Mouse (Mus musculus) adrenal gland, adult 18-20 months (tissue): ENCODE measurements at regions not wholly inside any gene's neighbourhood (a gene's known extent, or its start where the extent isn't known, plus 50 kb on each side); places are given as distances from the start of the nearest gene placed in this dataset.

Source experiments
- DNase-seq, 2 experiments: peaks; one replicate each; pipeline ENCODE4 v3.0.0; 2021 to 2022; ENCODE audit warnings: low spot score in 2 of 2

GRCm38 (mm10) chr1:186312008-186312407 is 194.9 kb upstream of the Lyplal1 start:
- DNase-seq, result no peak

- no peak for DNase-seq
These were observed 190.5 kb upstream of the Lyplal1 start for GRCm38 (mm10) chr1:186307627-186308026.

GRCm38 (mm10) chr1:186297464-186297863 is 180.4 kb upstream of the Lyplal1 start:
- no peak for DNase-seq

- no peak for DNase-seq
These were observed 178.1 kb upstream of the Lyplal1 start for GRCm38 (mm10) chr1:186295201-186295600.

- DNase-seq, result no peak
These were observed 177.5 kb upstream of the Lyplal1 start for GRCm38 (mm10) chr1:186294635-186295034.

DNA sequence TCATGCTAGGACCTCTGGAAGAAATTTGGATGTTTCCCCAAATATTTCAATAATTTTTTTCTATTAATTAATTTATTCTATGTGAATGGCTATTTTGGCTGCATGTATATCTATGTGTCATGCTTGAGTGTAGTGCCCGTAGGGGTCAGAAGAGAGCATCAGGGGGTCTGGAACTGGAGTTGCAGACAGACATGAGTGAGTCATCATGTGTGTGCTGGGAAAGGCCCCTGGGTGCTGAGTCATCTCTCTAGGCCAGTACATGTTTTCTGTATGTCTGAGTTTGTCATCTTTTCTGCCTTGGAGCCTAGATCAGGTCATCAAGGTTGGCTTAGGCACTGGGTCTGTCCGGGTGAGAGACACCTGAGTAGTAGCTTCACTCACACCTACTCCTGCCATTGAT is 172.0 kb upstream of the Lyplal1 start:
- DNase-seq, result no peak

DNA sequence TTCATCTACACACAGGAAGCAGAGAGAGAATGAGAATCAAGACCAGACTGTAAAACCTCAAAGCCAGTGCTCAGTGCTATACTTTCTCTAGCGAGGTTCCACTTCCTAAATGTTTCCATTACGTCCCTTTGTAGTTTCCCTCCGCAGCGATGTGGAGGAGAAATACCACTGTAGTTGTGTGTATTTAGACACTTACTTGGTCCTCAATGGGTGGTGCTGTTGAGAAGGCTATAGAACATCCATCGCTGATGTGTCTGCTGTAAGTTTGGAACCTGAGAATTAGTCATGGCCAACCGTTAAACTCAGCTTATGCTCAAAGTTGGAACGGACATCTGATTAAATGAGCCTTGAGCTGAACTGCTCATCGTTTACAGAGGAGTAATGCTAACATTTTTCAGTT is 170.7 kb upstream of the Lyplal1 start:
- no peak for DNase-seq

- DNase-seq, result no peak
These were observed 169.3 kb upstream of the Lyplal1 start for GRCm38 (mm10) chr1:186286401-186286800.

DNA sequence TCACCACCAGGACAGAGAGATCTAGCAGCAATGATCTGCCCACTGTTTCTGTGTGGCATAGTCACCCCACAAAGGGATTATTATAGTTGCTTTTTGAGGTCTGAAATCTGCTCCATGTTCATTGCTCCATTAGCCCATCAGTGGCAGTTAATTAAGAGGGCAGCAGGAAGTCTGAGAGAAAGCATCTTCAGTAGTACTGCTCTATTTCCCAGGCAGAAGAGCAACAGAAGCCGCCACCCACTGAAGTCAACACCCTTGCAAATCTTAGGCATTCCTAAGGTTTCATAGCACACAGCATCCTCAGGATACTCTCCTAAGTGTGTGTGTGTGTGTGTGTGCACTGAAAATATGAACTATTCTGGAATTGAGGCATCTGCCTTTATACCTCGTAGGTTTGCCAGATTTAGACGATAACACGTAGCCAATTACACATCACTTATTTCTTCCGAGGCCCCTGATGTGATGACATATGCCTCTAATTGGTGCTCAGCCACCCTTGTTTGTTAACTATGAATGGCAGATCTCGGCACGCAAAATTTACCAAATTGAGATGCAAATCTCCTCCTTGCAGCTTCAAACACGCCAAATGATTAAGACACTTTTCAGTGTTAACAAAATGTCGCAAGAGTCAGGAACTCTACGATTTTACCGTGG is 161.0 kb upstream of the Lyplal1 start:
- DNase-seq, result no peak

DNA sequence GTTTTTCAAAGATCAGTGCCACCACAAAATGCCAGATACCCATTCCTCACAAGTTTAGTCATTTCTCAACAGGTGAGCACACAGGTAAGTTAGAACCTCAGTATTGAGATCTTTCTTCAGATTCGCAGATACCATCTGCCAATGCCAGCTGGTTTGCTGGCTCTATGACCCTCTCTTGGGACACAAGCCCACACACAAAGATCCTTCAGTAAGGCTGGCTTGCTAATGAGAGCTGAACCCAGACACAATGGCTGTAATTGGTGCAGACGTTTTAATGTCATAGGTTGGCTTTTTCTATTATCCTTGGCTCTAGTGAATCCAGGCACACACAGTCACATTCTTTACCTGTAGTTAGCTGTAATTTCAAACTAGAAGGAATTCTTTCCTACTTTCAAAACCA is 154.3 kb upstream of the Lyplal1 start:
- no peak for DNase-seq

DNA sequence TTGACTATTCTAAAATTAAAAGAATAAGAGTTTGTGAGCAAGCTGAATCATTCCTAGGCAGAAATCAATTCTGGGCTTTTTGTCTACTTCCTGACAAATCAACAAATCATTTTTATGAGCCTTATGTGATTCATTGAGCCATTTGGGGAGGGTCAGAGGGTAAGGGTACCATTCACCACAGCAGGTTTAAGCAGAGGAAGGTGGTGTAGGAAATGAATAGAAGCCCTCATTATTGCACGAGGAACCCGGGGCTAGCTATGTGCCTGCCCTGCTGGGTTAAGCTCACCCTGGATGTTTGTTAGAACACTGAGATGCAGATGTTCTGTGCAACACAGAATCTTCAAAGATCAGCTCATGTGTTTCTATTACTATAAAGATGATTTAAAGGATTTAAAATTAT is 150.2 kb upstream of the Lyplal1 start:
- no peak for DNase-seq

DNA sequence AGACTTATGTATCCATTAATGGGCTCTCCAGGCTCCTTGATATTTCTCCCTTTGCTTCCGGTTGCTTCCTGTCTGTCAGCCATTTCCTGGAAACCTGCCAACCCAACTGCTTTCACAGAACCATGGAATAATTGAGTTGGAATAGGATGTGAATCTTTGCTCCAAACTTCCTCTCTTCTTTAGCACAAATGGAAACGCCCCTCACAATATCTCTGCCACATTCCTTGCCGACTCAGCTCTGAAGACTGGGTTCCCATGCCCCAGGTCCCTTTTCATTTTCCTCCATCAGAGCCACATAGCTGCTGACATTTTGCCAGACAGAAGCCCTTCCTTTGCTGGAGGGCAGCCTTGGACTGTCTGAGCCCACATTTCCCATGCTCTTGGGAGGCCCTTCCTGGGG is 147.5 kb upstream of the Lyplal1 start:
- DNase-seq, result no peak

GRCm38 (mm10) chr1:186263955-186264354 is 146.8 kb upstream of the Lyplal1 start:
- DNase-seq, result no peak

GRCm38 (mm10) chr1:186263196-186263595 is 146.1 kb upstream of the Lyplal1 start:
- no peak for DNase-seq

DNA sequence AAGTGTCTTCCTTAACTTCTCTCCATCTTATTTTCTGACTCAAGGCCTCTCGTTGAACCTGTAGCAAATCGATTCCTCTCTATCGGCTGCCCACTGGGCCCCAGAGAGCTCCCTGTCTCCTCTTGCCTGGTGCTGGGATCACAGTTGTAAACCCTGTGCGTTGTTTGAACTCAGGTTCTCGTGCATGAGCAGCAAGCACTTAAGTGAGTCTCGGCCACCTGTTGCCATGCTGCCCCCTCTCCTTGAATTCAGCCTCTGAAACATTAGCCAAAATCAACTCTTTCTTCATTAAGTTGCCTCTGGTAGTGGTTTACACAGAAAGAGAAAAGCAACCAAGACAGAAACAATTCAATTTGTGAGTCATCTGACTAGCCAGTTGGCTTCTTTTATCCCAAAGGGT is 144.9 kb upstream of the Lyplal1 start:
- DNase-seq, result no peak

- peak; percentile 38 to 54 for DNase-seq
These were observed 144.3 kb upstream of the Lyplal1 start for GRCm38 (mm10) chr1:186261326-186261833.

DNA sequence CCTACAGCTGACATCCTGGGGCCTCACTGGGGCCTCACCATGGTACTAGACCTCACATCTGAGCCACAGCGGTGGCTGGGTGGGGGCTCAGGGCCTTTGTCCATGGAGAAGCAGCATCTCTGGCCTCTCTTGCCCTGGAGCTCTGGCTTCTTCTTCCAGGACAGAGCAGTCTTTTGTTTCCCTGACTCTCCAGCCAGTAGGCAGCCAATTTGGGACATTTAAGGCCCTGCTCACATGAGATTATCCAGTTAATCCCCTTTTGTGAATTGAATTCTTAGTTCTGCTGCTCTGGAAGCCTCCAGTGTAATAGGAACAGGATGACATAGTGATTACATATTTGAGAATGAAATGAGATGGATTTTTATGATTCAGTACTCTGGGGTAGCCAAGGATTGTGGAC is 140.5 kb upstream of the Lyplal1 start:
- no peak for DNase-seq

DNA sequence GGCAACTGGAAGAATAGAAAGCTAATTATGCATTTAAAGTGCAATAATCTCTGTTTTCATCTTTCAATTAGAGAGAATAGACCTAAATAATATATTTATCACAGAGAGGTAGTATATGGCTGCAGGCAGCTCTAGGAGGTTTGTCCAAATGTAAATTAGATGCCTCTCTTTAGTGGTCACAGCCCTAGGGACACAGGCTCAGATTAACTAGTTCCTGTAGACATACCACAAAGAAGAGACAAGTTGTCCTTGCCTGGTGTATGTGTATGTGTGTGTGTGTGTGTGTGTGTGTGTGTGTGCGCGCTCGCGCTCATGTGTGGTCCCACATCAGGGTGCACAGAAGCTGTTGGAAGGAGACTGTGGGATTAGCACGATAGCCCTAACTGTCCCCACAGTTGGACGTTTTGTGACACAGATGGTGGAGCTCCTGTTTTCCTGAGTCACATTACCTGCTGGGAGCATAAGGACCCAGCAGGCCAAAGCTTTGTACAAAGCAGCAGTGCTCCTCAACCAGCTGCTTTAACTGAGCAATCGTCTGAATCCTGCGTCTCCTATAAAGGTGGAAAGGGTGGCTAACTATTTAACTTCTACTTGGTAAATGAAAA is 138.5 kb upstream of the Lyplal1 start:
- DNase-seq, result no peak

DNA sequence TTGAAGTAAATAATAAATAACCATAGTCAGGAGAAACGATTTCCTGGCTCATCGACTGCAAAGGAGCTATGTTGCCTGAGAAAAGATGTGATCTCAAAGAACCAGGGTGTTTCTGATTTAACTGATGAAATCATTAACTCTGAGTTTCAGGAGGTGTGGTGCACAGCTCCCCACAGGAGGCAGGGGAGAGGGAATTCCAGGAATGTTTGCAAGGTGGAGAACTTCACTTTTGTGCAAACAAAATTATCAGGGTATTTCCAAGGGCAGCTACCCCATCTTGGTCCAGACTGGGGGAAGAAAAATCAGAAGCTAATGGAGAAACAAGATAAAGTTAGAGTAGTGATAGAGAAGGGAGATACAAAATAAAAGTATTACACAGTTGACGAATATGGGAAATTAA is 137.4 kb upstream of the Lyplal1 start:
- no peak for DNase-seq

- DNase-seq, result no peak
These were observed 135.4 kb upstream of the Lyplal1 start for GRCm38 (mm10) chr1:186252551-186252950.

GRCm38 (mm10) chr1:186250316-186250715 is 133.2 kb upstream of the Lyplal1 start:
- DNase-seq, result no peak

GRCm38 (mm10) chr1:186249214-186249613 is 132.1 kb upstream of the Lyplal1 start:
- DNase-seq, result no peak
